Mouse (Mus musculus): ENCODE measurements around the gene Wdfy1.

GRCm38 (mm10) chr1:79774164-79774780 lies 1.7 kb downstream of the Wdfy1 start:
- TF ChIP-seq CTCF (IDR thresholded peaks at IDR 0.05; ENCODE audit: low read depth, low read length) = no peak
- TF ChIP-seq GATA1 (IDR thresholded peaks at IDR 0.05; ENCODE audit: borderline replicate concordance, low read length) = no peak
- no peak for TF ChIP-seq POLR2AphosphoS5 (IDR thresholded peaks at IDR 0.05; ENCODE audit: insufficient replicate concordance, low read depth, low read length)
- TF ChIP-seq GATA2 (IDR thresholded peaks at IDR 0.05; ENCODE audit: borderline replicate concordance, low read depth, low read length) = no peak
